Mouse (Mus musculus): ENCODE measurements around the gene Bcas1.

GRCm38 (mm10) chr2:170459183-170459582 lies 31.5 kb upstream of the Bcas1 start:
- TF ChIP-seq CTCF (conservative IDR thresholded peaks at IDR 0.05; ENCODE audit: low read length) (no peak), NANOG (IDR thresholded peaks at IDR 0.05; ENCODE audit: borderline replicate concordance, low read length) (no peak), POU5F1 (IDR thresholded peaks at IDR 0.05; ENCODE audit: borderline replicate concordance, low read length) (no peak)

Data from E14TG2a.4 (cell line).